Mouse (Mus musculus): ENCODE measurements around the gene Syt9. TPM values are rescaled to one million over a fixed set of nuclear protein-coding genes. Genes with fewer than 3 reads are reported as not detected.

The Syt9 gene
- 0.98 and 2.0 TPM in 2 replicates for polyA plus RNA-seq (2016; fragmentation: Nextera tagmentation; extraction: Ambion mirVana)

- Histone ChIP-seq H3K36me3 (no peaks in the 10 kb centered on the region), H3K9me3 (replicated peaks) (no peaks in the 10 kb centered on the region), H3K4me3 (peak within 1 kb of the TSS; percentile 76), H3K27me3 (ENCODE audit: low read depth, poor library complexity, severe bottlenecking) (peaks cover 66% of the 10 kb centered on the region), H3K4me1 (peaks cover 14% of the 10 kb centered on the region), H3K27ac (peak within 1 kb of the TSS; percentile 78)
- DNase-seq (ENCODE audit: low spot score) = peak; percentile 72
- WGBS = 1% methylated on average over 94 of the region's 102 CpGs
Observed at GRCm38 (mm10) chr7:107370232-107371125, at the start of gene Syt9. Gene Syt9, plus strand, starts transcription at chr7:107370728.

GRCm38 (mm10) chr7:107339013-107339412 lies 31.5 kb upstream of the Syt9 start:
- Histone ChIP-seq H3K4me1 (peaks cover 5% of the 10 kb centered on the region; the same call in 1 of the 2 replicates), H3K36me3 (no peaks in the 10 kb centered on the region), H3K27ac (no peak overlapping the region), H3K27me3 (ENCODE audit: low read depth, poor library complexity, severe bottlenecking) (no peaks in the 10 kb centered on the region), H3K9me3 (replicated peaks) (no peaks in the 10 kb centered on the region), H3K4me3 (no peak overlapping the region)
- no peak for DNase-seq (ENCODE audit: low spot score)
- 94% methylated on average over 5 of the region's 5 CpGs for WGBS

GRCm38 (mm10) chr7:107339560-107340057 lies 30.9 kb upstream of the Syt9 start:
- 64% methylated on average over 3 of the region's 3 CpGs for WGBS

GRCm38 (mm10) chr7:107340221-107340620 lies 30.3 kb upstream of the Syt9 start:
- Histone ChIP-seq H3K4me3 (no peak overlapping the region), H3K9me3 (replicated peaks) (no peaks in the 10 kb centered on the region), H3K4me1 (peaks cover 5% of the 10 kb centered on the region; the same call in 1 of the 2 replicates), H3K27ac (no peak overlapping the region), H3K36me3 (no peaks in the 10 kb centered on the region), H3K27me3 (ENCODE audit: low read depth, poor library complexity, severe bottlenecking) (no peaks in the 10 kb centered on the region)
- no peak for DNase-seq (ENCODE audit: low spot score)
- WGBS = 73% methylated on average over 1 of the region's 1 CpGs

More at GRCm38 (mm10) chr7:107339560-107340057, 30.9 kb upstream of the Syt9 start:
- no peaks in the 10 kb centered on the region for H3K9me3 ChIP-seq (replicated peaks)
- H3K27ac ChIP-seq = no peak overlapping the region
- peaks cover 5% of the 10 kb centered on the region; the same call in 1 of the 2 replicates for H3K4me1 ChIP-seq
- no peaks in the 10 kb centered on the region for H3K36me3 ChIP-seq
- no peak for DNase-seq (ENCODE audit: low spot score)
- no peaks in the 10 kb centered on the region for H3K27me3 ChIP-seq (ENCODE audit: low read depth, poor library complexity, severe bottlenecking)
- H3K4me3 ChIP-seq = no peak overlapping the region

GRCm38 (mm10) chr7:107341519-107342190 lies 28.9 kb upstream of the Syt9 start:
- 46% methylated on average over 8 of the region's 8 CpGs for WGBS
- H3K9me3 ChIP-seq (replicated peaks) = no peaks in the 10 kb centered on the region
- peaks cover 5% of the 10 kb centered on the region; the same call in 1 of the 2 replicates for H3K4me1 ChIP-seq
- H3K4me3 ChIP-seq = no peak overlapping the region
- H3K27ac ChIP-seq = no peak overlapping the region
- H3K36me3 ChIP-seq = no peaks in the 10 kb centered on the region
- H3K27me3 ChIP-seq (ENCODE audit: low read depth, poor library complexity, severe bottlenecking) = no peaks in the 10 kb centered on the region
- DNase-seq (ENCODE audit: low spot score) = no peak

- Histone ChIP-seq H3K36me3 (no peaks in the 10 kb centered on the region), H3K4me3 (no peak overlapping the region), H3K27ac (no peak overlapping the region), H3K27me3 (ENCODE audit: low read depth, poor library complexity, severe bottlenecking) (no peaks in the 10 kb centered on the region), H3K9me3 (replicated peaks) (no peaks in the 10 kb centered on the region), H3K4me1 (no peaks in the 10 kb centered on the region)
- WGBS = 89% methylated on average over 1 of the region's 1 CpGs
- no peak for DNase-seq (ENCODE audit: low spot score)
Observed at GRCm38 (mm10) chr7:107349201-107349600, 21.3 kb upstream of the Syt9 start.

- no peaks in the 10 kb centered on the region for H3K36me3 ChIP-seq
- no peaks in the 10 kb centered on the region for H3K9me3 ChIP-seq (replicated peaks)
- H3K27me3 ChIP-seq (ENCODE audit: low read depth, poor library complexity, severe bottlenecking) = no peaks in the 10 kb centered on the region
Observed at GRCm38 (mm10) chr7:107362153-107362552, 8.4 kb upstream of the Syt9 start.

GRCm38 (mm10) chr7:107362634-107363033 lies 7.9 kb upstream of the Syt9 start:
- WGBS = 91% methylated on average over 3 of the region's 3 CpGs
- Histone ChIP-seq H3K36me3 (no peaks in the 10 kb centered on the region), H3K4me1 (no peaks in the 10 kb centered on the region), H3K9me3 (replicated peaks) (no peaks in the 10 kb centered on the region), H3K27me3 (ENCODE audit: low read depth, poor library complexity, severe bottlenecking) (no peaks in the 10 kb centered on the region; the same call in 1 of the 2 replicates), H3K4me3 (no peak overlapping the region), H3K27ac (no peak overlapping the region)
- DNase-seq (ENCODE audit: low spot score) = no peak

More at GRCm38 (mm10) chr7:107362153-107362552, 8.4 kb upstream of the Syt9 start:
- WGBS = 93% methylated on average over 3 of the region's 3 CpGs
- no peak for DNase-seq (ENCODE audit: low spot score)
- H3K27ac ChIP-seq = no peak overlapping the region
- no peaks in the 10 kb centered on the region for H3K4me1 ChIP-seq
- H3K4me3 ChIP-seq = no peak overlapping the region

- Histone ChIP-seq H3K36me3 (no peaks in the 10 kb centered on the region), H3K9me3 (replicated peaks) (no peaks in the 10 kb centered on the region), H3K4me3 (peak overlapping the region; percentile 76), H3K4me1 (peaks cover 14% of the 10 kb centered on the region), H3K27ac (peak overlapping the region; percentile 78), H3K27me3 (ENCODE audit: low read depth, poor library complexity, severe bottlenecking) (peaks cover 66% of the 10 kb centered on the region)
- peak; percentile 63 for DNase-seq (ENCODE audit: low spot score)
- 3% methylated on average over 39 of the region's 45 CpGs for WGBS
Observed at GRCm38 (mm10) chr7:107371126-107371920, 795 bp downstream of the Syt9 start.

GRCm38 (mm10) chr7:107380562-107380961 lies 10.0 kb downstream of the Syt9 start:
- Histone ChIP-seq H3K27me3 (ENCODE audit: low read depth, poor library complexity, severe bottlenecking) (no peaks in the 10 kb centered on the region), H3K9me3 (replicated peaks) (no peaks in the 10 kb centered on the region), H3K4me3 (no peak overlapping the region), H3K36me3 (no peaks in the 10 kb centered on the region), H3K4me1 (no peaks in the 10 kb centered on the region), H3K27ac (no peak overlapping the region)
- 93% methylated on average over 5 of the region's 5 CpGs for WGBS
- DNase-seq (ENCODE audit: low spot score) = no peak

GRCm38 (mm10) chr7:107389604-107390003 lies 19.1 kb downstream of the Syt9 start:
- Histone ChIP-seq H3K27ac (no peak overlapping the region), H3K36me3 (no peaks in the 10 kb centered on the region), H3K9me3 (replicated peaks) (no peaks in the 10 kb centered on the region), H3K4me1 (no peaks in the 10 kb centered on the region), H3K4me3 (no peak overlapping the region), H3K27me3 (ENCODE audit: low read depth, poor library complexity, severe bottlenecking) (no peaks in the 10 kb centered on the region)
- DNase-seq (ENCODE audit: low spot score) = no peak

- Histone ChIP-seq H3K9me3 (replicated peaks) (no peaks in the 10 kb centered on the region), H3K36me3 (no peaks in the 10 kb centered on the region), H3K4me1 (no peaks in the 10 kb centered on the region), H3K4me3 (no peak overlapping the region), H3K27ac (no peak overlapping the region), H3K27me3 (ENCODE audit: low read depth, poor library complexity, severe bottlenecking) (no peaks in the 10 kb centered on the region)
- peak; percentile 61 for DNase-seq (ENCODE audit: low spot score)
- WGBS = 68% methylated on average over 2 of the region's 2 CpGs
Observed at GRCm38 (mm10) chr7:107392749-107393148, 22.2 kb downstream of the Syt9 start.
